Mouse (Mus musculus) liver, adult (tissue): ENCODE data around the gene Il9.

Source experiments
- GATA4 ChIP-seq: IDR thresholded peaks from 2 replicates; pipeline ENCODE4 v1.6.1; 2014; ENCODE audit warnings: mild to moderate bottlenecking, low read length; ENCODE audit not compliant: insufficient replicate concordance

Gene Il9

DNA sequence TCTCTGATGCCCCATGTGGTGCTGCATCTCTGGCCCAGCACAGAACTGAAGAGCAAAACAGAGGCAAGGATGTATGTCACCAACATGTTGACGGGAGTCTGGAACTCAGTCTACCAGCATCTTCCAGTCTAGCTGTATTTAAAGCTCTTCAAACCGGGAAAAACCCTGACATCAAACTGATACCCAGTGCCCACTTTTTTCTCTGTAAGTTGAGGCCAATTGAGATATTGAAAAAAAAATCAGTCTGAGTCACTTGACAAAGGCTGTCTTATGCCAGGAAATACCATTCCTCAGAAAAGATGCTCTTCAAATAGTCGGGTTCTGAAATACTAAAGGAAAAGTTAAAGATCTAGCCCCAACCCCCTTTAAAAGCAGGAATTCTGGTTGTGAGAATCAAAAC lies at the start of gene Il9:
Gene Il9 (minus strand): TSS at position 101 of the 400 bp plus-strand sequence.
- TF ChIP-seq GATA4, result no peak

DNA sequence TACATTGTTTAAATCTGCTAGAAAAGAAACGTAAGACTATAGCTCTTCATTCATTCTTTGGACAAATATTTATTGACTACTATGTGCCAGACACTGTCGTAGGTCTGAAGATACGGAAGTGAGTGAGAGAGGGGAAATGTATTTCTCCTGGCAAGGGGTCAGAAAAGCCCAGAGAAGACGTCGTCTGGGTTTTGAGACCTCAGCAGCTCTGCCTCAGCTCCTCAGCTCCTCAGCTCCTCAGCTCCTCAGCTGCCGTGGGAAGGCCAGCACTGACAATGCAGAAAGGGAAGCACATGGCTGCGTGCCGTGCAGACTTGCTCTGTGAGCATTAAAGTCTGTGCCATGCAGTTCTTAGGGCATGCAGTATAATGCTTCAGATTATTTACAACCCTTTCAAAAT lies 47.6 kb upstream of the Il9 start:
- TF ChIP-seq GATA4, result no peak

DNA sequence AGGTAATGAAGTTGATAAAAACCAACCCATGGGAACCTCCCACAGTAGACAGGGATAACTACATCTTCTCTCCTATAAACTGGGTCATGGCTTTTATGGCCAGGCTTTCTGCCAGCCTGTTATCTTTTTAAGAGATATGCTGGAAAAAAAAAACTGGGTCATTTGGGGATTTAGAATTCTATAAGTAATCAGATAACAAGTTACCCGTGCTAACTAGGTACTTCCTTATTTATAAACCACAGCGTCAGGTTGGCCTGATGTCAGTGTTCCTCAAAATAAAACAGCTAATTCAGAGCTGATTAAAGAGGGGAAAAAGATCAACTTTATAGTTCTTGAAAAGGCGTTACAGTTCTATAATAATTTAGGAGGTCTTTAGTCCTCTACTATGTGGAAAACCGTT lies 47.0 kb upstream of the Il9 start:
- no peak for TF ChIP-seq GATA4

DNA sequence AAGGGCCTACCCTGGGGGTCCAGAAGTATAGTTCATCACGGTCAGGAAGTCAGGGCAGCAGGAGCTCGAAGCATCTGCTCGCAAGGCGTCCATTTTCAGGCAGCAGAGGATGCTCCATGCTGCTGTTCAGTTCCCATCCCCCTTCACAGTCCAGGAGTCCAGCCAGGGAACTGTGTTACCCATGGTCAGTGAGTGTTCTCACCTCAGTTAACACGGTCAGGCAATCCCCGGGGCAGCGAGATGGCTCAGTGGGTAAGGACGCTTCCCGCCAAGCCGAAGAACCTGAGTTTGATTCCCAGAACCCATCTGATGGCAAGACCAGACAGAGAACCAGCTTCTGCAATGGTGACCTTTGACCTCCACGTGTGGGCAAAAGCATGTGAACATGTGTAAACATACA lies 46.2 kb upstream of the Il9 start:
- TF ChIP-seq GATA4, result no peak

DNA sequence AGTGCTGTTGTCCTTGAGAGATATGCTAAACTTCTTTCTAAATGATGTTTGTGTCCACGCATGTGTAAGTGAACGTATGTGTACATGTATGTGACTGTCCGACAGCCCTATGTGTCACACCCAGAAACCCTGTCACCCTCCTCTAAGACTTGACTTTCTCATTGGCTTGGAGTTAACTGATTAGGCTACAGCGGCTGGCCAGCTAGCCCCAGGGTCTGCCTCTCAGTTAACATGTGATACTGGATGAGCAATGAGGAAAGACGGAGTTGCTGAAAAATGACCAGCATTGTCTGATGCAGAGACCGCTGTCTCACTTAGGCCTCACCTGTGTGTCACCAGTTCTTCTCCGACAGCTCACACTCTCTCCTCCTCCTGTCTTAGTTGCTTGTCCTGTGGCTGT lies 45.8 kb upstream of the Il9 start:
- no peak for TF ChIP-seq GATA4

DNA sequence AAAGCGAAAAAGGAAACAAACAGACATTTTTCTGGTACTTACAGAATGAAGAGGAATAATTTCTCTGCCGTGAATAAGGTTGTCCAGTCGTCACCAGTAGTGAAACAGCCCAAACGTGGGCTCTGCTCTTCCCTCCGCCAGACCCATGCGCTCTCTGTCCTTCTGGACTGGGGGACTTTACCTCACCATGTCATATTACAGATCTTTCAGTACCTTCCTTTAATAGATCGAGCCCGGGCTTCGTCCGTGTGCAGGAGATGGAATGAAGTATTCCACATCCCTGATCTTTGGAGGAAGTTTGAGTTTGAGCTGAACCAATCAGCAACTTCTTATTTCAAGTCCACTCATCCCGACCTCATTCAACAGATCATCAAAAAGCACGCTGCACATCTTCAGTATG lies 44.8 kb upstream of the Il9 start:
- TF ChIP-seq GATA4, result no peak

DNA sequence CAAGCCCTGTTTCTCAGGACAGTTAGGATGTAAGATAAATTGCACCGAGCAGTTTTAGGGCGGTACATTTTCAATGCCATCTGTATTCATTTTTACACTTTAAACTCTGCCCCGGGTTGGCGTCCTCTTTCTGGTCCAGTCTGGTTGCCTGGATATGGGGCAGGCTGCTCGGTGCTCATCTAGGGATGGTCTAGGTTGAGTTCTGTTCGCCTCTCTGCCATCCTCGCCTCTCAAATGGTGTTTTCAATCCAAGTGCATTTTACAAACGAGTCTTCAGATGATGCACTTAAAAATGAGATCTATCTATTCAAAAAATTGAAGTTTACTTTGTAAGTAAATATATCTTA lies 40.7 kb upstream of the Il9 start:
- no peak for TF ChIP-seq GATA4

DNA sequence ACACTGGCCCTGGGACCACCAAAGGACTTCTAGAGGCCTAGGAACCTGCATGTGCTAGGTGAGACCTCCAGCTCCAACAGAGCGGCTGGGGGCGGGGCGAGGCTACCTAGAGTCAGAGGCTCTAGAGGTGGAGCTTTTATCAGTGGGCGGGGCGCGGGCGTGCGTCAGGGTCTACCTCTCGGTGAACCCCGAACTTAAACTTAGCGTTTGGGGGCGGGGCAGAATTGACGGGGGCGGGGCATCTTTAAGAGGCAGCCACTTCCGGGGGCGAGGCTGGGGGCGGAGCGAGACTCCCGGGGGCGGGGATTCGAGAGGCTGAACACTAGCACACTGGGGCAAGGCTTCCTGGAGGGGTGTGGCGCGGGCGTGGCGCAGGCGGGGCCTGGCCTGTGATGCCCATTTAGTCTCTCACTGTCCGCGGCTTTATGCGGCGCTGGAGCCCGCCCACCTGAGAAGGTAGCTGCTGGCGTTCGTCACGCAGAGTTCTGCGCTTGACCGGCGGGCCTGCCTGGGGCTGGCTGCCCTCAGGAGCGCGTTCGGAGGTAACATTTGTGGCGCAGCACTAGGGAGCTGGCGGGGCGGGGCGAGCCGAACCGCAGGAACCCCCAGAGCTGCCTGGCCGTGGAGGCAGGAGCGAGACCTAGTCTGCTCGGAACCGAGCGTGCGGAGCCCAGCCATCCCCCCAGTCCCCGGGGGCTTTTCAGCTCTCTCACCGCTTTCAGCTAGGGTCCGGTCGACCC lies 40.2 kb upstream of the Il9 start, which contains the start of gene Fbxl21:
Gene Fbxl21 (plus strand): TSS at position 392 of the 740 bp plus-strand sequence.
- no peak for TF ChIP-seq GATA4

DNA sequence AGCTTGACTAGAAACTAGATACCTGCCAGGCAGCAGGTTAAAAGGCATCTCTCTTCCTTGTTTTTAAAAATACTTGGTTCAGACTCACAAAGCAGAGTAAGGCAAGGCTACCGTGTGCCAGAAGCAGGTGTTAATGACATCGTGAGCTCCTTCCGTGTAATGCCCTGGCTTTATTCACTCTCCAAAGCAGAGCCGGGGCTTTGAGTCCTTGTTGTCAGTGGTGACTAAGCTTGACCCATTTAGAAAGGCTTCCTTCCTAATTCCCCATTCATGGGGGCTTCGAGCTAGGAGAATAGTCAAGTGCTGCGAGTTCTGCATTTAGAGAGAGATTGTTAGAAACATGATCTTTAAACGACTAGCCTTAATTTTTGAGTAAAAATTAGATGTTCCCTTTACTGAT lies 34.8 kb upstream of the Il9 start:
- no peak for TF ChIP-seq GATA4

DNA sequence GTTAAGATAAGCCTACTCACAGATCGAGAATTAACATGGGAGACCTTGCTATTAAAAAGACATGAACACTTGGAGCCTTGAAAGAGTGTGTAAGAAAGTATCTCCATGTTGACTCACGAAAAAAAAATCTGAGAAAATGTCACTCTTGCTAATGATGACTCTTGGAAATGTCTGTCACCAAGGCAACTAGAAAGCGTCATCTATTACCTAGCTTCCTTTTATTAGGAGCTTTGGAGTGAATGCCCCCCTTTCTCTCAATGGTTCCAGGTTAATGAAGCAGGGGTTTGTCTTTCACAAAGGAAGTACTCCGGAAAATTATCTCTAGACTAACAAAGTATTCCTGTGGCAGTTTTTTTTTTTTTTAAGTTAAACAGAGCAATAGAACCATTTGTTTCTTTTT lies 34.3 kb upstream of the Il9 start:
- TF ChIP-seq GATA4, result no peak

DNA sequence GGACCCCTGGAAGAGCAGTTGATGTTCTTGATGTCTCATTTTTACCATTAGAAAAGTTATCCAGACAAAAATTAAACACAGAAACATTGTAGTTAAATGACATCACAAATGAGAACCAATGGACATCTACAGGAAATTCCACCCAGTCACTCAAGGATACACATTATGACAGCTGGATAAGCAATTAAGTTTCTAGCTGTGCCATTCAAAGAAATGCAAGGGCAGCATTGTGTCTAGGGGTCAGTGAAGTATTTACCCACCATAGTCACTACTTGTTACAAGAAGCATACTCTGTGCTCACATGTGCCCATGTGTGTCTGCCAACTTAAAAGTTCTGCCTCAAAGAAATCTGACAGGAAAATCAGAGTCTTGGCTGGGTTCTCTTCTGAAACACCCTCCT lies 31.5 kb upstream of the Il9 start:
- TF ChIP-seq GATA4, result no peak

DNA sequence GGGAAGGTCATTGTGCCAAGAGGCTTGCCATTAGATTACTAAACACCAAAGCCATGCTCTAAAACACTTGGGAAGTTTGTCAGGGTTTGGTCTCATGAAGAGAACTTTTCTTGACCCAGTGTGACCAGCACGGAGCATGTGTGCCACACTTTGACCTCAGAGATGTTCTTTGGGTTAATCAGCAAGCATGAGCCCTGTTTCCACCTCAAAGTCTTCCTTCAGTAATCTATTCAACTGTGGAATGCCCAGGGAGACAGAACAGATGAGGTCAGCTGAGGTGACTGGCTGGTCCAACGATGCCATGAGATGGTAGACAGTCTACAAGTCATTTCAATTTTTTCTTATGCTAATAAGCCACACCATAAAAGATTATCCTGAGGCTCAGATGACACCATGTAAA lies 27.8 kb upstream of the Il9 start:
- TF ChIP-seq GATA4, result no peak

DNA sequence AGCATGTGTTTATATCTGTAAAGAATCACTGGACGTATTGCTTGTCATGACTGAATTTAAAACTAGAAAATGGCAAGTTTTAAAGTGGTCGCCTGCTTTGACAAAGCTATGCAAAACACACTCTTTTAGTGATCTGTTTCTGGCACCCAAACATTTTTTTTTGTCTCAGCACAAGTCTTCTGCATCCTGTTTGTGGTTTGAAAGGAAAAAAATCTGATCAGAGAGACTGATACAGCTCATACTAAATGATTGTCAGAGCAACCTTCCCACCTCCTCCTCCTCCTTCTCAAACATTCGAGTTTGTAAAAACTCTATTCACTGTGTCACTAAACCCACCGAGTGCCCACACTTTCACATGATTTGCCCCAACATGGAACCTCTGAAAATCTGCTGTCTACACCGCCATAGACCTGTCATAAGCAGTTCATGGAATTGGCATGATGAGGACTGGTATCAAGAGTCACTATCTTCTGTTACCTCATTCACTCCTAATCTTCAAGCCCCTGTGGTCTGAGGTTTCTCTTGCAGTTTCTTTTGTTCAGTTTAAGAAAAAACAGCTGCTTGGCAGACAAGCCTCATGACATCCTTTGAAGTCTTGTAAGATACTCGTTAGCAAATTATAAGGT lies 24.9 kb upstream of the Il9 start:
- TF ChIP-seq GATA4, result no peak

DNA sequence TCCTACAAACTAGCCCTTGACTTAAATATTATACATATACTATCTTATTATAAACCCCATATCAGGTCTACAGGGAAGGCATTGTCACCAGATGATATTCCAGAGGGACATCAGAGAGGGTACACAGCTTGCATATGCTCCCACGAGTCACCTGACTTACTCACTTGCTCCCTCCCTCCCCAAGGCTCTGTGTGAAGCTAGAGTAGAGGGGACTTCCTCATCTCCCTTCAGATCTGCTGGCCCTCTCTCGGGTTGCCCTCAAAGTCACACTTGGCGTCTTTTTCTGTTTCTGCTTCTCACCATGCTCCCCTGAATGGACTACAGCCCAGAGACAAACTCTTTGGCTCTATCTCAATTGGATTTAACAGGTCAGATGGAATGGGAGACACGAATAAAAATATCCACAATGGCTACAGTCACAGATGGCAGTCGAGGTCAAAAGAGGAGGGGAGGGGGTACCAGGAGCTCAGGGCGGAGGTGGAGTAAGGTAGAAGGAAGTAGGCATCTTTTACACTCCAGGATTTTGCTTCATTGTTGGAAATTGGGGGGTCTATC lies 19.9 kb upstream of the Il9 start:
- no peak for TF ChIP-seq GATA4

DNA sequence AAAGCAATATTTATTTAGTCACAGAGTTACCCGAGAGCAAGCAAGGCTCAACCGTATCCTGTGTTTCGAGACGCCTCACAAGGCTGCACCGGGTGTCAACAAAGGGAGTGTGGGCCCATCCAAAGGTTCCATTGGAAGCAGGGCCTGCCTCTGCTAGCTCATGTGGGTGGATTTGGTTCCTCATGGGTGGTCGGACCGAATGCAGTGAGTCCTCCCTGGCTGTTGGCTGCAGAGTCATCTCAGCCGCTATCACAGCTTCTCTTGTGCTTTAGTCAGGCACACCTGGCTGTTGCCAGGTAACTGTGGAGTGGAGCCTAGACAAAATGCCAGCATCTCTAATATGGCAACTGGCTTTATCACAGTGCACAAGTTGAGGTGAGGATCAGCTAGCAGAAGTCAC lies 18.6 kb upstream of the Il9 start:
- TF ChIP-seq GATA4, result no peak

DNA sequence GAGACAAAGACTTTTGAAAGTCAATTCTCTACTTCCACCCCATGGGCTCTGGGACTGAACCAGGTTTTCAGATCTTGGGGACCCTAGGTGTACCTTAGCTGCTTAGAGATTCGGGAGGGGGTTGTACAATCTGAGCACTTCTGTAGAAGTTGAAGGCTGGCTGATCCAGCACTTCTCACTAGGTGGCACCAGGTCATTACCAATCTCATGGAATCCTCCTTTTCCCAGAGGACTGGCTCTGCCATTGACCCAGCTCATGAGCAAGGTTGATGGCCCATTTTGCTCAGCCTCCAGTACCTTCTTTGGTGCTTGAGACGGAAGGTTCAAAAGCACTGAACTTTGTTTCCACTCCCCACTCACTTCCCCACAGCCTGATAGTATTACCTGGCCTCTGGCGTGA lies 18.1 kb upstream of the Il9 start:
- no peak for TF ChIP-seq GATA4

DNA sequence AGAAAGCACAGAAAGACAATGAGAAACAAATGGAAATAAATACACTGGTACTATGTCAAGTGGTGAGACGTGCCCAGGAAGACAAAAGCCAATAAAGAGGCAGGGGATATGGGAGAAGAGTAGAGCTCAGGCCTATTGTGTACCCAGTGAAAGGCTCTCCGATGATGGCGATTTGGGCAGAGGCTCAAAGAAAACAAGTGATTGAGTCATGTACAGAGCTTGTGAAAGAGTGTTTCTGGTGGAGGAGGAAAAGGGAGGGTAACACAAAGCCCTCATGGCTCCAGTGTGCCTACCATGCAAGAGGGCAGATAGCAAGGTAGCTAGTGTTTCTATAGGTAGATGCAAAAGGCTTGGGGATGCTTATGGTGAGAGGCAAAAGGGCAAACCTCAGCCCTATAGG lies 12.4 kb upstream of the Il9 start:
- TF ChIP-seq GATA4, result no peak
